In genomic region chr2:3749504-3750024, GRCm38 (mm10) we compare ENCODE assay signal across 10 mouse cellular contexts.
A peak's percentile ranks its signal among the peaks of the same experiment; 100 is the strongest.
DNase-seq lines count a peak whose midpoint lies in the region; ATAC-seq and TF ChIP-seq lines count a peak whose summit lies in the region.
"Had no signal": no experiment of that assay in that cellular context is flagged by ENCODE, and none has a peak within 500 bp of the region (broad histone marks: within the 10 kb centered on the region; RNA-seq: fewer than 3 reads in every experiment).

No protein-coding gene starts in this region.

- no peak for DNase-seq in heart, adult 8-10 months (ENCODE audit: low spot score)
- peak; percentile 63 for DNase-seq in testis, postnatal 14 days (ENCODE audit: low spot score)
- DNase-seq in testis, postnatal 10 days (ENCODE audit: low spot score): no peak
- DNase-seq in induced T-regulatory cell, adult 2 months (ENCODE audit: low read depth): peak; percentile 76
- DNase-seq in splenic B cell, adult 2 months (ENCODE audit: low read depth, low spot score): peak; percentile 56
- DNase-seq in right cerebral cortex, postnatal 14 days: no peak
- DNase-seq in layer of hippocampus, adult 2 months (ENCODE audit: low spot score in 2 of 2): no peak
- DNase-seq: liver, embryonic 13.5 days; spleen, adult 18-20 months had no signal

- H3K4me3 ChIP-seq in heart, embryonic 13.5 days: no peak overlapping the region
- H3K4me3 ChIP-seq in layer of hippocampus, adult 2 months: no peak overlapping the region
- H3K4me3 ChIP-seq: liver, embryonic 13.5 days had no signal

- TF ChIP-seq CTCF in layer of hippocampus, adult 2 months (conservative IDR thresholded peaks at IDR 0.05): no peak

- H3K9ac ChIP-seq in heart, embryonic 13.5 days: 0 out of 2 replicates have a peak overlapping the region, but pooled peaks have one; percentile 10
- H3K9ac ChIP-seq: liver, embryonic 13.5 days had no signal

- no peaks in the 10 kb centered on the region for H3K27me3 ChIP-seq in heart, embryonic 13.5 days (replicated peaks)
- H3K27me3 ChIP-seq in splenic B cell, adult 2 months (ENCODE audit: control insufficient read depth, insufficient read depth, low read length, poor library complexity, severe bottlenecking): no peaks in the 10 kb centered on the region
- H3K27me3 ChIP-seq: liver, embryonic 13.5 days had no signal

- no peaks in the 10 kb centered on the region for H3K36me3 ChIP-seq in heart, embryonic 13.5 days
- no peaks in the 10 kb centered on the region; the same call in 1 of the 2 replicates for H3K36me3 ChIP-seq in splenic B cell, adult 2 months (ENCODE audit: control insufficient read depth, insufficient read depth, low read length, poor library complexity, severe bottlenecking)
- H3K36me3 ChIP-seq: liver, embryonic 13.5 days had no signal

- H3K27ac ChIP-seq in heart, embryonic 13.5 days (replicated peaks): no peak overlapping the region; the same call in 1 of the 2 replicates
- H3K27ac ChIP-seq in layer of hippocampus, adult 2 months: no peak overlapping the region

- peaks cover 60% of the 10 kb centered on the region for H3K4me1 ChIP-seq in heart, embryonic 13.5 days

- ATAC-seq in heart, embryonic 13.5 days (ENCODE audit: extremely low read depth, insufficient number of reproducible peaks, low FRiP score, low TSS enrichment): peak; percentile 10; the same call in 1 of the 2 replicates

- H3K9me3 ChIP-seq in heart, embryonic 13.5 days: no peaks in the 10 kb centered on the region
- H3K9me3 ChIP-seq: liver, embryonic 13.5 days had no signal

- WGBS in heart, embryonic 13.5 days: 72% methylated on average over 6 of the region's 6 CpGs

- H3K4me2 ChIP-seq in heart, embryonic 13.5 days: 0 out of 2 replicates have a peak overlapping the region, but pooled peaks have one; percentile 22
- H3K4me2 ChIP-seq: liver, embryonic 13.5 days had no signal

Comparison
In these comparisons a context has a peak if more than half of its experiments do, and no peak if none do; other contexts are left out.
1. DNase-seq: peak in testis, postnatal 14 days (single experiment), induced T-regulatory cell, adult 2 months (single experiment) and splenic B cell, adult 2 months (single experiment); none in heart, adult 8-10 months (single experiment), testis, postnatal 10 days (single experiment), right cerebral cortex, postnatal 14 days (single experiment) and layer of hippocampus, adult 2 months (0 of 2).